Mouse (Mus musculus) midbrain, embryonic 16.5 days (tissue): ENCODE measurements around the gene AI593442. TPM values are rescaled to one million over a fixed set of nuclear protein-coding genes. Genes with fewer than 3 reads are reported as not detected.

Source experiments
- ATAC-seq: fragments of 200-750 bp; cut with Nextera tagmentation; 2 replicates; pipeline ENCODE4 v1.8.0; 2017; ENCODE audit warnings: moderate TSS enrichment
- H3K27ac ChIP-seq: fragments of 300-500 bp; sonication (generic); 2 replicates; pipeline ENCODE4 v1.5.1; 2014; ENCODE audit warnings: mild to moderate bottlenecking, low read length, mixed read lengths
- H3K27me3 ChIP-seq: fragments of 300-500 bp; sonication (generic); 2 replicates; pipeline ENCODE4 v1.6.1; 2014; ENCODE audit warnings: low read depth, low read length, mixed read lengths; ENCODE audit not compliant: control insufficient read depth, insufficient read depth
- H3K36me3 ChIP-seq: fragments of 300-500 bp; sonication (generic); 2 replicates; pipeline ENCODE4 v1.6.1; 2014; ENCODE audit warnings: mild to moderate bottlenecking, low read length, moderate library complexity, mixed read lengths; ENCODE audit not compliant: control insufficient read depth, insufficient read depth
- H3K4me1 ChIP-seq: fragments of 300-500 bp; sonication (generic); 2 replicates; pipeline ENCODE4 v1.6.1; 2014; ENCODE audit warnings: mild to moderate bottlenecking, low read length, mixed read lengths; ENCODE audit not compliant: control insufficient read depth, insufficient read depth
- H3K4me2 ChIP-seq: fragments of 300-500 bp; sonication (generic); 2 replicates; pipeline ENCODE4 v1.6.1; 2014; ENCODE audit warnings: mild to moderate bottlenecking, low read length, mixed read lengths
- H3K4me3 ChIP-seq: fragments of 300-500 bp; sonication (generic); 2 replicates; pipeline ENCODE4 v1.5.1; 2014; ENCODE audit warnings: low read depth, mild to moderate bottlenecking, low read length, moderate library complexity, mixed read lengths
- H3K9ac ChIP-seq: fragments of 300-500 bp; sonication (generic); 2 replicates; pipeline ENCODE4 v1.6.1; 2014; ENCODE audit warnings: low read depth, low read length, mixed read lengths
- H3K9me3 ChIP-seq: fragments of 300-500 bp; sonication (generic); replicated peaks from 2 replicates; pipeline ENCODE4 v1.6.1; 2014; ENCODE audit warnings: mild to moderate bottlenecking, low read length, mixed read lengths; ENCODE audit not compliant: control insufficient read depth, poor library complexity, severe bottlenecking
- WGBS: fragments of 180-500 bp; shearing (Covaris S2); extraction: QIAGEN DNeasy Blood & Tissue Kit; methylation state at CpG from one replicate; pipeline ENCODE4 v1.1.7; 2014; 5-methylcytosine and 5-hydroxymethylcytosine counted together
- polyA plus RNA-seq: library from polyadenylated mRNA; unstranded; fragments of >200 nt; fragmentation: Nextera tagmentation; extraction: Ambion mirVana; gene quantifications from 2 replicates; pipeline ENCODE4 v1.2.1, GENCODE M21; 2015

AI593442 gene
- polyA plus RNA-seq, 1 experiment from 2014 or later: 84.4 TPM

DNA sequence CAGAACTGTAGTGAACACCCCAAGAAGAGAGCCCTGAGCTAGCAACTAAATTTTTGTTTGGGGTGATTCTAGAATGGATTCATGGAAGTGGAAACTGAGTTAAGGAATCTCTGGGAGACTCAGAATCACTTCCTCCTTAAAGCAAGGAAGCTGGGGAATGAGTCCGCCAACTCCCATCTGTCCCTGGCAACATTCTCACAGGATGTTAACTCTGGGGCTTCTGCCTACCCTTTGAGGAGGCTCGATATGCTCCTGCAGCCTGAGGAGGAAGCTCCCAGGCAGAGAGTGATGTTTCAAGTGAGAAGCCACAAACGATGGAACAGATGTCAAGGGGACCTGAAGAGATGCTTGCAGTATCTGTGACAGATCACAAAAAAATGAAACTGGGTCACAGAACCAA, 18.2 kb downstream of the AI593442 start:
- ATAC-seq: no peak
- 80% methylated on average over 3 of the region's 3 CpGs for WGBS
- no peak overlapping the region for H3K4me2 ChIP-seq

DNA sequence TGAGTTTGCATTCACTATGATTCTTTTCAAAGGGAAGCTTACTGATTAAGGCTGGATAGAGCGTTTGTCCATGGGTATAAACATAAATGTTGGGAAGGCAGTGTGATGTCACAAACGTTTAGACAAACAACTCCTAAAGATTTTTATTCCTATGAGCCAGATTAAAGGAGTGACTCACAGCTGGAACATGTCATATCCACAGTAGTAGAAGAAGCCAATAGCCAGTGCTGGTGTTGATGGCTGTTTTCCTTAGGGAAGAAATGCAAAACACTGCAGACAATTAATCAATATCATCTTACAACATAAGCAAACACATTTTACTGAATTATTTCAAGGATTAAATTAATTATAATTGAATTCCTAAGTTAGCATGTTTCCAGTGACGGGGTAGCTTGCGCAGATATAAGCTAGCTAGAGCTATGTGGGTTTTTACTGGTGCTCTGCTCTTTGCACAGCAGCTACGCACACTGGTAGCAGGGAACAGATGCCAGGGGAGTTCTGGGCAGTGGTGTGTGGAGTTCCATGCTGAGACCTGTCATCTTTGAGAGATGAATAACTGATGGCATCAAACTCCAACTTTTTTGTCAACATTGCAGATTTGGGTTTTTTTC, 29.1 kb downstream of the AI593442 start:
- Histone ChIP-seq H3K27ac (no peak overlapping the region), H3K4me2 (no peak overlapping the region), H3K4me1 (no peaks in the 10 kb centered on the region), H3K36me3 (no peaks in the 10 kb centered on the region), H3K9me3 (no peaks in the 10 kb centered on the region), H3K9ac (no peak overlapping the region), H3K27me3 (no peaks in the 10 kb centered on the region), H3K4me3 (no peak overlapping the region)
- 80% methylated on average over 5 of the region's 5 CpGs for WGBS
- no peak for ATAC-seq

More for the DNA sequence above, 18.2 kb downstream of the AI593442 start:
- no peaks in the 10 kb centered on the region for H3K4me1 ChIP-seq
- no peak overlapping the region for H3K27ac ChIP-seq
- no peaks in the 10 kb centered on the region for H3K27me3 ChIP-seq
- no peak overlapping the region for H3K4me3 ChIP-seq
- no peak overlapping the region for H3K9ac ChIP-seq
- no peaks in the 10 kb centered on the region for H3K36me3 ChIP-seq
- H3K9me3 ChIP-seq: no peaks in the 10 kb centered on the region

DNA sequence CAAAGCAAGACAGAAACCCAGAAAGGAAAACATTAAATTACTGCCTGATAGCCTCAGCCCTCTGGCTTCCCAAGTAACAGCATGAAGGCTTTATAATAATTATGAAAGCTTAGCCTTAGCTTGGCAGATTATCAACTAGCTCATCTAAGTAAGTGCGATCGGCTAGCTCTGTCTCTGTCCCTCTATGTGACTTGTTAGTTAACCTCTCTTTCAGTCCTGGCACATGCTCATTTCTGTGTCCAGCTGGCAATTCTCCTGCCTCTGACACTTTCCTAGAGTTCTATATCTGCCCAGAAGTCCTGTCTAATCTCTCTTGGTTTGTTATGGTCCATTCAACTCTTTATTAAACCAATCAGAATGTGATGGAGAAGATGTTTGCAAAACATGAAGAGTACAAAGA, 34.3 kb downstream of the AI593442 start:
- 59% methylated on average over 2 of the region's 2 CpGs for WGBS
- no peak overlapping the region for H3K9ac ChIP-seq

DNA sequence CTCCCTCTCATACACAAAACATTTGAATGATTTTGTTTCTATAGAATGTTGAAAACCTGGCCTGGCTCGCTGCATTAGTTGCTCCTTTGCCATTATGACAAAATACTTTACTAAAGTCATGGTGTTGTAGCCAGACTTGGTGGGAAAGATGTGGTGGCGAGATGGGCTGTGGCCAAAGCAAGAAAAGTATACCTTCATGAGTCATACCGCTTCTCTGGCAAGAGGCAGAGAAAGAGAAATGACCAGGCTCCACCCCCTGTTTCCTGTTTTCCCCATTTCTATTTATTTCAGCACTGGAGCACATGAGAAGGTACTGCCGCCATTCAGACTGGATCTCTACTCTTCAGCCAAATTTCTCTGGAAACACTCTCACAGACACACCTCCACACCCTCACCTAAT, 35.0 kb downstream of the AI593442 start:
- H3K4me1 ChIP-seq: no peaks in the 10 kb centered on the region
- WGBS: 76% methylated on average over 4 of the region's 4 CpGs
- H3K9me3 ChIP-seq: no peaks in the 10 kb centered on the region
- no peak overlapping the region for H3K9ac ChIP-seq
- no peaks in the 10 kb centered on the region for H3K36me3 ChIP-seq
- no peaks in the 10 kb centered on the region for H3K27me3 ChIP-seq
- H3K4me2 ChIP-seq: no peak overlapping the region
- no peak overlapping the region for H3K27ac ChIP-seq
- no peak overlapping the region for H3K4me3 ChIP-seq
- no peak for ATAC-seq

More for the DNA sequence above, 34.3 kb downstream of the AI593442 start:
- Histone ChIP-seq H3K4me1 (no peaks in the 10 kb centered on the region), H3K36me3 (no peaks in the 10 kb centered on the region), H3K9me3 (no peaks in the 10 kb centered on the region), H3K4me3 (no peak overlapping the region), H3K27ac (no peak overlapping the region), H3K27me3 (no peaks in the 10 kb centered on the region), H3K4me2 (no peak overlapping the region)
- no peak for ATAC-seq

DNA sequence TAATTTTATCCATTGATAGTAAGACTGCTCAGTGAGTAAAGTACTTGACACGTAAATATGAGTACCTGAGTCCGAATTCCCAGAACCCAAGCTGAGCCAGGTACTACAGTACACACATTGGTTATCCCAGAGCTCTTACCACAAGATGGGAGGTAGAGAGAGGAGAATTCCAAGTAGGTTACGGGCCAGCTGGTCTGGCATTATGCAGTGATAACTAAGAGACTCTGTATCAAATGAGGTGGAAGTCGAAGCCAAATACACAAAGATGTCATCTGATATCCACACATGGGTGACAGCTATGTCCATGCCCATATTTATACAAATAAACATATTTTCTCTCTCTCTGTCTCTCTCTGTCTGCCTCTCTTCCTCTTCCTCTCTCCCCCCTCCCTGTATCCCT, 35.4 kb downstream of the AI593442 start:
- no peaks in the 10 kb centered on the region for H3K36me3 ChIP-seq
- no peak overlapping the region for H3K4me3 ChIP-seq
- WGBS: 92% methylated on average over 4 of the region's 4 CpGs
- H3K4me1 ChIP-seq: no peaks in the 10 kb centered on the region
- no peak for ATAC-seq
- H3K27ac ChIP-seq: no peak overlapping the region
- H3K9ac ChIP-seq: no peak overlapping the region
- no peak overlapping the region for H3K4me2 ChIP-seq
- no peaks in the 10 kb centered on the region for H3K9me3 ChIP-seq
- H3K27me3 ChIP-seq: no peaks in the 10 kb centered on the region

DNA sequence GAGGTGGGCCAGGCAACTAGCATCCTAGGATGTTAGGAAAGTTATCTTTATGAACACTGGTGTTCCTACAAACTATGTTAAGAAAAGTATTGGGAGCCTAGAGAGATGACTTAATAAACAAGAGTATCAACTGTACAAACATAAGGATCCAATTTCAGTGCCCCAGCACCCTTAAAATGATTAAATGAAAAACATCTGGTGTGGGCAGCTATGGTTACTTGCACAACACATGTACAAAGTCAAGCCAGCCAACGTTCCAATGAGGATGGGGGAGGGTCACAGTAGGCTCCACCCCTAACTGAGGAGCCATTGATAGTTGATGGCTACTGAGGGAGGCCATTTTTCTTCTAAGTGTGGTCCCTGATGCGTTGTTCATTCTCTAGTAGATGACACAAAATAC, 43.6 kb downstream of the AI593442 start:
- H3K27ac ChIP-seq: no peak overlapping the region
- peaks cover 3% of the 10 kb centered on the region; the same call in 1 of the 2 replicates for H3K4me1 ChIP-seq
- no peak for ATAC-seq
- no peak overlapping the region for H3K4me2 ChIP-seq
- no peaks in the 10 kb centered on the region for H3K36me3 ChIP-seq
- H3K27me3 ChIP-seq: no peaks in the 10 kb centered on the region
- H3K9me3 ChIP-seq: no peaks in the 10 kb centered on the region
- no peak overlapping the region for H3K4me3 ChIP-seq
- 85% methylated on average over 2 of the region's 2 CpGs for WGBS
- no peak overlapping the region for H3K9ac ChIP-seq

DNA sequence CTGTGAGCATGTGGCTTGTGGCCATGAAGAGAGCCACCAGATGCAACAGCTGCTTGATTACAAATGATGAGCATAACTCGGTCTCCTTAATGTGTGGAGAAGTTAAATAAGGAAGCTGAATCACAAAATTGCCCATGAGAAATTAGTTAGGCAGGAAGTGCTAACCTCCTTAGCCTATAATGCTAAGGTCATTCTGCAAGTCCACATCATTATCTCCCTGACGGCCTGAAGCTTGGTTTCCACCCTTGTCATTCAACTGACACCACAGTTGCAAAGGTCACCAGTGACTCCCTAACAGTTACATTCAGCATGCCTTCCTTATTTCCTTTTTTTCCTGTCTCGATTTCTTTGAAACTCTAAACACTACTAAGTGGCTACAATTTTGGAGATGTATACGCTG, 55.7 kb downstream of the AI593442 start:
- H3K4me2 ChIP-seq: no peak overlapping the region
- no peak overlapping the region for H3K9ac ChIP-seq
- no peak overlapping the region for H3K4me3 ChIP-seq
- no peak overlapping the region for H3K27ac ChIP-seq
- no peaks in the 10 kb centered on the region for H3K36me3 ChIP-seq
- WGBS: 72% methylated on average over 4 of the region's 4 CpGs
- H3K27me3 ChIP-seq: no peaks in the 10 kb centered on the region
- no peak for ATAC-seq
- H3K9me3 ChIP-seq: no peaks in the 10 kb centered on the region
- H3K4me1 ChIP-seq: no peaks in the 10 kb centered on the region
